ENCODE assay signal across 16 mouse cellular contexts in the genomic region with DNA sequence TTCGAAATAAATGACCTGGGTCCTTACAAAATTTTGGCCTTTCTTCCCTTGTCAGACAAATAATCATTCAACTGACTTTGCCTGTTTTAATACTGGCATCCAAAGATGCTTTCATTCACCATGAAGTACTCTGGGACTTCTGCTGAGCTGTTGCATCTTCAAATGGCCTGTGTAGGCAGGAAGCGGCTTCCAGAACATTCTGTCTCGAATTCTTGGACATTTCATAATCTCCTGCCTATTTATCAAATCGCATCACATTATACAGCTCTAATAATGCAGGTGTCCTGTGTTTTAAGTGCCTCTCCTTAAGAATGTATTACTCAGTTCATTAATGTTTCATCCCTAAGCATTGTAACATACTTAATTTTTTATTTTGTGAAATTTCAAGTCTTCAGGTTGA.
"Had no signal": no experiment of that assay in that cellular context is flagged by ENCODE, and none has a peak within 500 bp of the region (broad histone marks: within the 10 kb centered on the region; RNA-seq: fewer than 3 reads in every experiment).

No protein-coding gene starts in this region.

- DNase-seq: forebrain, postnatal 0 days; gastrocnemius, adult 2 months; gastrocnemius, postnatal 14 days; gastrocnemius, postnatal 36 days; heart, adult 11 months; heart, adult 2 months; heart, postnatal 14 days; heart, postnatal 36 days; kidney, adult 11 months; kidney, adult 2 months; kidney, adult 9 months; kidney, postnatal 14 days; kidney, postnatal 36 days; layer of hippocampus, adult 9-11 months; layer of hippocampus, postnatal 36 days; left cerebral cortex, postnatal 4 days had no signal
